Mouse (Mus musculus): Measurements from ENCODE around the gene Olfr1426.

DNA sequence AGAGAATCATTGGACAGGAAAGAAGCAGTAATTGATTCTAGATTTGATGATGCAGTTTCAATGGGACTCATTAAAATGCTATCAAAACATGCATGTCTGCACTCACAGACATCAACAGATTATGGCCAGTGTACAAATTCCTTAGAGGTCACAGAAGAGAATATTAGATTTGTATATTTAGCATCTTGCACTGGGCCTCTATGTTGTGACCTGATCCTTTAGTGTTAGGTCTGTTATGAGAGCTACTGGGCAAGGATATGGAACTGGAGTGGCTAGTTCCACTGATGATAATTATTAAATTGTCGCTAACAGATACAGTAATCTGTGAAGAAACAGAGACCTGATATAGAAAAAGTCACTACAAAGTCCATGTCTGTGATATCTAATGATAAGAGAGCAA lies at the start of gene Olfr1426:
- no peak for TF ChIP-seq POLR2A (IDR thresholded peaks at IDR 0.05; ENCODE audit: low read depth, low read length)
- no peak for TF ChIP-seq CTCF (IDR thresholded peaks at IDR 0.05; ENCODE audit: extremely low read depth, insufficient read depth, insufficient read length, insufficient replicate concordance)

All from spleen, adult 2 months (tissue).